Mouse (Mus musculus): ENCODE results near the gene Kirrel. TPM values are rescaled to one million over a fixed set of nuclear protein-coding genes. Genes with fewer than 3 reads are reported as not detected.
A peak's percentile ranks its signal among the peaks of the same experiment; 100 is the strongest.

Kirrel gene
- polyA plus RNA-seq, 1 experiment from 2014 or later = 10.2 TPM

GRCm38 (mm10) chr3:87153038-87153437 is 21.5 kb downstream of the Kirrel start:
- Histone ChIP-seq H3K4me1 (replicated peaks; ENCODE audit: control insufficient read depth, insufficient read depth, low read length) (peaks cover 39% of the 10 kb centered on the region), H3K9ac (ENCODE audit: low read length) (no peak overlapping the region), H3K36me3 (ENCODE audit: control insufficient read depth, insufficient read depth, low read length) (no peaks in the 10 kb centered on the region), H3K4me2 (ENCODE audit: low read depth, low read length, severe bottlenecking) (no peak overlapping the region), H3K27ac (ENCODE audit: low read depth, low read length) (no peak overlapping the region), H3K27me3 (ENCODE audit: control insufficient read depth, insufficient read depth, low read length) (no peaks in the 10 kb centered on the region), H3K9me3 (ENCODE audit: control insufficient read depth, low read length) (no peaks in the 10 kb centered on the region), H3K4me3 (ENCODE audit: low read depth, low read length) (no peak overlapping the region)
- no peak for DNase-seq (ENCODE audit: low spot score)
- ATAC-seq (replicated peaks; ENCODE audit: low FRiP score) = no peak
- 25% methylated on average over 2 of the region's 2 CpGs for WGBS

GRCm38 (mm10) chr3:87152111-87152738 is 22.3 kb downstream of the Kirrel start:
- 76% methylated on average over 4 of the region's 4 CpGs for WGBS
- Histone ChIP-seq H3K4me2 (ENCODE audit: low read depth, low read length, severe bottlenecking) (no peak overlapping the region), H3K4me3 (ENCODE audit: low read depth, low read length) (no peak overlapping the region), H3K9me3 (ENCODE audit: control insufficient read depth, low read length) (no peaks in the 10 kb centered on the region), H3K27ac (ENCODE audit: low read depth, low read length) (peak overlapping the region; percentile 37), H3K27me3 (ENCODE audit: control insufficient read depth, insufficient read depth, low read length) (no peaks in the 10 kb centered on the region), H3K9ac (ENCODE audit: low read length) (no peak overlapping the region), H3K4me1 (replicated peaks; ENCODE audit: control insufficient read depth, insufficient read depth, low read length) (peaks cover 33% of the 10 kb centered on the region), H3K36me3 (ENCODE audit: control insufficient read depth, insufficient read depth, low read length) (peaks cover 1% of the 10 kb centered on the region; the same call in 1 of the 2 replicates)
- DNase-seq (ENCODE audit: low spot score) (no peak), ATAC-seq (replicated peaks; ENCODE audit: low FRiP score) (no peak)

- ATAC-seq (replicated peaks; ENCODE audit: low FRiP score) (no peak), DNase-seq (ENCODE audit: low spot score) (no peak)
- Histone ChIP-seq H3K4me2 (ENCODE audit: low read depth, low read length, severe bottlenecking) (peak overlapping the region; percentile 38), H3K9ac (ENCODE audit: low read length) (peak overlapping the region; percentile 51), H3K4me3 (ENCODE audit: low read depth, low read length) (no peak overlapping the region), H3K27me3 (ENCODE audit: control insufficient read depth, insufficient read depth, low read length) (no peaks in the 10 kb centered on the region), H3K4me1 (replicated peaks; ENCODE audit: control insufficient read depth, insufficient read depth, low read length) (peaks cover 33% of the 10 kb centered on the region), H3K36me3 (ENCODE audit: control insufficient read depth, insufficient read depth, low read length) (peaks cover 2% of the 10 kb centered on the region; the same call in 1 of the 2 replicates), H3K27ac (ENCODE audit: low read depth, low read length) (peak overlapping the region; percentile 90), H3K9me3 (ENCODE audit: control insufficient read depth, low read length) (no peaks in the 10 kb centered on the region)
- 57% methylated on average over 2 of the region's 2 CpGs for WGBS
Measured at GRCm38 (mm10) chr3:87151294-87151826, 23.2 kb downstream of the Kirrel start.

- H3K4me3 ChIP-seq (ENCODE audit: low read depth, low read length) = no peak overlapping the region
- DNase-seq (ENCODE audit: low spot score) = peak; percentile 65
Measured at GRCm38 (mm10) chr3:87150689-87151244, 23.8 kb downstream of the Kirrel start.

GRCm38 (mm10) chr3:87150056-87150688 is 24.4 kb downstream of the Kirrel start:
- no peaks in the 10 kb centered on the region for H3K27me3 ChIP-seq (ENCODE audit: control insufficient read depth, insufficient read depth, low read length)
- ATAC-seq (replicated peaks; ENCODE audit: low FRiP score) (no peak), DNase-seq (ENCODE audit: low spot score) (no peak)
- peaks cover 36% of the 10 kb centered on the region for H3K4me1 ChIP-seq (replicated peaks; ENCODE audit: control insufficient read depth, insufficient read depth, low read length)
- H3K9me3 ChIP-seq (ENCODE audit: control insufficient read depth, low read length) = no peaks in the 10 kb centered on the region
- H3K4me3 ChIP-seq (ENCODE audit: low read depth, low read length) = no peak overlapping the region
- H3K9ac ChIP-seq (ENCODE audit: low read length) = peak overlapping the region; percentile 51
- peak overlapping the region; percentile 38; the same call in 1 of the 2 replicates for H3K4me2 ChIP-seq (ENCODE audit: low read depth, low read length, severe bottlenecking)
- H3K27ac ChIP-seq (ENCODE audit: low read depth, low read length) = peak overlapping the region; percentile 90
- 14% methylated on average over 8 of the region's 8 CpGs for WGBS
- peaks cover 2% of the 10 kb centered on the region; the same call in 1 of the 2 replicates for H3K36me3 ChIP-seq (ENCODE audit: control insufficient read depth, insufficient read depth, low read length)

More at GRCm38 (mm10) chr3:87150689-87151244, 23.8 kb downstream of the Kirrel start:
- H3K36me3 ChIP-seq (ENCODE audit: control insufficient read depth, insufficient read depth, low read length) = peaks cover 2% of the 10 kb centered on the region; the same call in 1 of the 2 replicates
- peak overlapping the region; percentile 90 for H3K27ac ChIP-seq (ENCODE audit: low read depth, low read length)
- H3K4me1 ChIP-seq (replicated peaks; ENCODE audit: control insufficient read depth, insufficient read depth, low read length) = peaks cover 33% of the 10 kb centered on the region
- ATAC-seq (replicated peaks; ENCODE audit: low FRiP score) = peak; percentile 63
- H3K9ac ChIP-seq (ENCODE audit: low read length) = peak overlapping the region; percentile 51
- WGBS = 1% methylated on average over 16 of the region's 16 CpGs
- H3K27me3 ChIP-seq (ENCODE audit: control insufficient read depth, insufficient read depth, low read length) = no peaks in the 10 kb centered on the region
- H3K9me3 ChIP-seq (ENCODE audit: control insufficient read depth, low read length) = no peaks in the 10 kb centered on the region
- H3K4me2 ChIP-seq (ENCODE audit: low read depth, low read length, severe bottlenecking) = peak overlapping the region; percentile 38

GRCm38 (mm10) chr3:87149425-87149824 is 25.1 kb downstream of the Kirrel start:
- no peak overlapping the region for H3K27ac ChIP-seq (ENCODE audit: low read depth, low read length)
- H3K4me3 ChIP-seq (ENCODE audit: low read depth, low read length) = no peak overlapping the region
- H3K4me1 ChIP-seq (replicated peaks; ENCODE audit: control insufficient read depth, insufficient read depth, low read length) = peaks cover 36% of the 10 kb centered on the region
- H3K9ac ChIP-seq (ENCODE audit: low read length) = no peak overlapping the region
- peaks cover 2% of the 10 kb centered on the region; the same call in 1 of the 2 replicates for H3K36me3 ChIP-seq (ENCODE audit: control insufficient read depth, insufficient read depth, low read length)
- H3K27me3 ChIP-seq (ENCODE audit: control insufficient read depth, insufficient read depth, low read length) = no peaks in the 10 kb centered on the region
- no peak overlapping the region for H3K4me2 ChIP-seq (ENCODE audit: low read depth, low read length, severe bottlenecking)
- DNase-seq (ENCODE audit: low spot score) = no peak
- WGBS = 75% methylated on average over 10 of the region's 10 CpGs
- ATAC-seq (replicated peaks; ENCODE audit: low FRiP score) = no peak
- H3K9me3 ChIP-seq (ENCODE audit: control insufficient read depth, low read length) = no peaks in the 10 kb centered on the region

- no peak for DNase-seq (ENCODE audit: low spot score)
- Histone ChIP-seq H3K27me3 (ENCODE audit: control insufficient read depth, insufficient read depth, low read length) (no peaks in the 10 kb centered on the region), H3K27ac (ENCODE audit: low read depth, low read length) (peak overlapping the region; percentile 57; the same call in 1 of the 2 replicates), H3K36me3 (ENCODE audit: control insufficient read depth, insufficient read depth, low read length) (peaks cover 2% of the 10 kb centered on the region; the same call in 1 of the 2 replicates), H3K9ac (ENCODE audit: low read length) (peak overlapping the region; percentile 45), H3K4me3 (ENCODE audit: low read depth, low read length) (no peak overlapping the region), H3K4me1 (replicated peaks; ENCODE audit: control insufficient read depth, insufficient read depth, low read length) (peaks cover 16% of the 10 kb centered on the region), H3K4me2 (ENCODE audit: low read depth, low read length, severe bottlenecking) (no peak overlapping the region), H3K9me3 (ENCODE audit: control insufficient read depth, low read length) (no peaks in the 10 kb centered on the region)
- peak; percentile 16; the same call in 1 of the 2 replicates for ATAC-seq (replicated peaks; ENCODE audit: low FRiP score)
- 23% methylated on average over 6 of the region's 6 CpGs for WGBS
Measured at GRCm38 (mm10) chr3:87144476-87145240, 29.9 kb downstream of the Kirrel start.

GRCm38 (mm10) chr3:87140284-87140683 is 34.3 kb downstream of the Kirrel start:
- Histone ChIP-seq H3K4me2 (ENCODE audit: low read depth, low read length, severe bottlenecking) (no peak overlapping the region), H3K9ac (ENCODE audit: low read length) (no peak overlapping the region), H3K36me3 (ENCODE audit: control insufficient read depth, insufficient read depth, low read length) (peaks cover 2% of the 10 kb centered on the region; the same call in 1 of the 2 replicates), H3K27ac (ENCODE audit: low read depth, low read length) (no peak overlapping the region; the same call in 1 of the 2 replicates), H3K9me3 (ENCODE audit: control insufficient read depth, low read length) (no peaks in the 10 kb centered on the region), H3K27me3 (ENCODE audit: control insufficient read depth, insufficient read depth, low read length) (no peaks in the 10 kb centered on the region), H3K4me3 (ENCODE audit: low read depth, low read length) (no peak overlapping the region), H3K4me1 (replicated peaks; ENCODE audit: control insufficient read depth, insufficient read depth, low read length) (peaks cover 19% of the 10 kb centered on the region)
- 53% methylated on average over 5 of the region's 5 CpGs for WGBS
- ATAC-seq (replicated peaks; ENCODE audit: low FRiP score) (peak; percentile 32; the same call in 1 of the 2 replicates), DNase-seq (ENCODE audit: low spot score) (no peak)

Data from forebrain, embryonic 11.5 days (tissue).